Mouse (Mus musculus) kidney, adult 8-10 months (tissue): Measurements from ENCODE around the gene Rnf31.
A peak's percentile ranks its signal among the peaks of the same experiment; 100 is the strongest.

Experiments used
- DNase-seq, 2 experiments: peaks; one replicate each; pipeline ENCODE4 v3.0.0; 2022

Rnf31 gene

GRCm38 (mm10) chr14:55578668-55579269 is 12.7 kb upstream of the Rnf31 start:
- DNase-seq = peak; percentile 71 to 76

GRCm38 (mm10) chr14:55579511-55580496 is 11.7 kb upstream of the Rnf31 start:
- no peak for DNase-seq

- no peak for DNase-seq
Observed at GRCm38 (mm10) chr14:55580731-55581130, 10.8 kb upstream of the Rnf31 start.

- no peak for DNase-seq
Observed at GRCm38 (mm10) chr14:55581981-55582681, 9.4 kb upstream of the Rnf31 start.

GRCm38 (mm10) chr14:55584303-55584701 is 7.2 kb upstream of the Rnf31 start:
- DNase-seq = no peak

- DNase-seq = peak; percentile 79 to 85
Observed at GRCm38 (mm10) chr14:55584702-55585565, 6.6 kb upstream of the Rnf31 start, which contains the start of gene Emc9. Emc9 (minus strand) TSS chr14:55585302.

- no peak for DNase-seq
Observed at GRCm38 (mm10) chr14:55585566-55585960, 5.9 kb upstream of the Rnf31 start.

GRCm38 (mm10) chr14:55586149-55586548 is 5.4 kb upstream of the Rnf31 start:
- no peak for DNase-seq

- DNase-seq = no peak
Observed at GRCm38 (mm10) chr14:55589271-55589670, 2.2 kb upstream of the Rnf31 start.

GRCm38 (mm10) chr14:55589771-55590448 is 1.6 kb upstream of the Rnf31 start:
- DNase-seq = no peak

GRCm38 (mm10) chr14:55590748-55591330 is 669 bp upstream of the Rnf31 start, which contains the start of gene Psme2:
Psme2 (minus strand) TSS chr14:55591113.
- DNase-seq = peak; percentile 96 to 98

GRCm38 (mm10) chr14:55592226-55592625 is 718 bp downstream of the Rnf31 start:
- DNase-seq = peak; percentile 33 to 43

- DNase-seq = no peak
Observed at GRCm38 (mm10) chr14:55596036-55596690, 4.7 kb downstream of the Rnf31 start.

- DNase-seq = no peak
Observed at GRCm38 (mm10) chr14:55598521-55599390, 7.2 kb downstream of the Rnf31 start.

- no peak for DNase-seq
Observed at GRCm38 (mm10) chr14:55603271-55603632, 11.7 kb downstream of the Rnf31 start, which contains the start of gene Irf9. Irf9 (plus strand) TSS chr14:55603571.

- DNase-seq = peak; percentile 96 to 97
Observed at GRCm38 (mm10) chr14:55603633-55604576, 12.4 kb downstream of the Rnf31 start.

- no peak for DNase-seq
Observed at GRCm38 (mm10) chr14:55604823-55605222, 13.3 kb downstream of the Rnf31 start.

- DNase-seq = no peak
Observed at GRCm38 (mm10) chr14:55605743-55606459, 14.4 kb downstream of the Rnf31 start.
